Mouse (Mus musculus): ENCODE results near the gene Olfr609.
"Not testable (repeated sequence)": the region's sequence is repeated elsewhere in the genome, so short reads cannot be mapped to it uniquely, and the experiment has no call there.

The Olfr609 gene

GRCm38 (mm10) chr7:103497962-103498361 lies at the start of gene Olfr609:
Gene Olfr609 (minus strand): TSS chr7:103498062.
- no peak for DNase-seq (ENCODE audit: low spot score in 2 of 2)

DNA sequence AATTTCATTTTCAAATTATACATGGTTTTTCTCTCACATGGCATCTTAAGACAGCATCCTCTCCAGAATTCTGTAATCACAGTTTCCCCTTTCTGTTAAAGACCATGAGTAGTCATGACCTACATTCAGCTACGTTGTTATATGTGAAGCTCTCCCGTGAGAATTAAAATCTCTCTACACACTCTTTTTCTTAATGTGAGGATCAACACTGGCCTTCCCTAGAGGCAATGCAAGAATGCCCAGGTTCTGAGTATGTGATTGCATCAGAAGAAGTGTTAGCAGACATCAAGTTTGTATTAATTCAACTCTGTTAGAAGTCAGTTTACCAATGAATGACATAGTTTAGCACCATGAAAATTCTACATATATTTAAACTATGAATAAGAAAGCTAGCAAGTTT lies 44.8 kb upstream of the Olfr609 start, which contains the start of gene Olfr612:
Gene Olfr612 (minus strand): TSS at position 101 of the 400 bp plus-strand sequence.
- DNase-seq (ENCODE audit: low spot score in 2 of 2) = not testable (repeated sequence)

DNA sequence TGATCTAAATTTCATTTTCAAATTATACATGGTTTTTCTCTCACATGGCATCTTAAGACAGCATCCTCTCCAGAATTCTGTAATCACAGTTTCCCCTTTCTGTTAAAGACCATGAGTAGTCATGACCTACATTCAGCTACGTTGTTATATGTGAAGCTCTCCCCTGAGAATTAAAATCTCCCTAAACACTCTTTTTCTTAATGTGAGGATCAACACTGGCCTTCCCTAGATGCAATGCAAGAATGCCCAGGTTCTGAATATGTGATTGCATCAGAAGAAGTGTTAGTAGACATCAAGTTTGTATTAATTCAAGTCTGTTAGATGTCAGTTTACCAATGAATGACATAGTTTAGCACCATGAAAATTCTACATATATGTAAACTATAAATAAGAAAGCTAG lies 22.9 kb upstream of the Olfr609 start, which contains the start of gene Olfr611:
Gene Olfr611 (minus strand): TSS at position 101 of the 400 bp plus-strand sequence.
- not testable (repeated sequence) for DNase-seq (ENCODE audit: low spot score in 2 of 2)

GRCm38 (mm10) chr7:103512022-103512421 lies 14.2 kb upstream of the Olfr609 start, which contains the start of gene Olfr610:
Gene Olfr610 (minus strand): TSS chr7:103512122.
- DNase-seq (ENCODE audit: low spot score in 2 of 2) = no peak

DNA sequence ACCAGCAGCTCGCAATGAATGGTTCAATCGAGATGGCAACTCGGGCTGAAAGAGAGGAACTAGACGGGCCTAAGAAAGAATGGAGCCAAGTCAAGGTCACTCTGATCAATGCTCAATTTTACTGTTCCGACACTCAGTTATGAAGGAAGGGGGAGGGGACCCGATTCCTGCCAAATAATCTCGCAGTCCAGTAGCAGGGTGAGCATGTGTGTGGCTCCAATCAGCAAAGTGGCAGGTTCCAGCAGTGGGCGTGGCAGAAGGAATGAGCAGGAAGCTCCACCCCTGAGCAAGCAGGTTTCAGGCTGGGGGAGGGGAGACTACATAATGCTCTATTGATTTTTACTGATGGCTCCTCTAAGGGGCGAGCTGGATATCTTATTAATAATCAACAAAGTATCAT lies 20.8 kb downstream of the Olfr609 start:
- not testable (repeated sequence) for DNase-seq (ENCODE audit: low spot score in 2 of 2)

- no peak for DNase-seq (ENCODE audit: low spot score in 2 of 2)
These were observed 28.3 kb downstream of the Olfr609 start, which contains the start of gene Olfr608 for GRCm38 (mm10) chr7:103469577-103469976. Gene Olfr608 (plus strand): TSS chr7:103469877.

- no peak for DNase-seq (ENCODE audit: low spot score in 2 of 2)
These were observed 37.3 kb downstream of the Olfr609 start for GRCm38 (mm10) chr7:103460590-103460989.

DNA sequence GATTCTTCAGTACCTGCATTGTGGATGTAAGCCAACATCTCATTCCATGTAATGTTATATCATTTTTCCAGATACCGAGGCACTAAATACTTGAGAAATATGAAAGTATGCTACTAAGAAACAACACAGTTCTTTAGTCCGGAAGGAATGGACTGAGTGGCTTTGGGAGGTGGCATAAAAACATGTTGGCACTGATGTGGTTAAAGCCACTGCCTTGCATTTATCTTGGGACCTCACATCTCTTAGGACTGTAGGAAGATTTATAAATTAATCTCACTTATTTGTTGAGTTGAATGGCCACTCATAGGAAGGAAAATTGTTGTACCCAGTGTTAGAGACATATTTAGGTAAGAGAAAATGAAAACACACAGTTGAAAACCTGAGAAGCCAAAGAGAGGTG lies 49.1 kb downstream of the Olfr609 start, which contains the start of gene Olfr606:
Gene Olfr606 (plus strand): TSS at position 301 of the 400 bp plus-strand sequence.
- no peak for DNase-seq (ENCODE audit: low spot score in 2 of 2)

- DNase-seq (ENCODE audit: low spot score in 2 of 2) = no peak
These were observed 52.5 kb downstream of the Olfr609 start, which contains the start of gene Olfr605 for GRCm38 (mm10) chr7:103445339-103445738. Gene Olfr605 (minus strand): TSS chr7:103445439.

All from natural killer cell, adult 2 months (primary cell).